Mouse (Mus musculus) midbrain, embryonic 15.5 days (tissue): Measurements from ENCODE around the gene Psd. TPM values are rescaled to one million over a fixed set of nuclear protein-coding genes. Genes with fewer than 3 reads are reported as not detected.

ENCODE experiments used
- ATAC-seq: fragments of 200-750 bp; cut with Nextera tagmentation; replicated peaks from 2 replicates; pipeline ENCODE4 v1.8.0; 2017; ENCODE audit warnings: moderate TSS enrichment
- H3K27ac ChIP-seq: fragments of 300-500 bp; sonication (generic); 2 replicates; pipeline ENCODE4 v1.5.1; 2015; ENCODE audit warnings: mild to moderate bottlenecking, inconsistent platforms
- H3K27me3 ChIP-seq: fragments of 300-500 bp; sonication (generic); replicated peaks from 2 replicates; pipeline ENCODE4 v1.6.1; 2015; ENCODE audit warnings: inconsistent platforms
- H3K36me3 ChIP-seq: fragments of 300-500 bp; sonication (generic); replicated peaks from 2 replicates; pipeline ENCODE4 v1.6.1; 2015; ENCODE audit warnings: inconsistent platforms
- H3K4me1 ChIP-seq: fragments of 300-500 bp; sonication (generic); 2 replicates; pipeline ENCODE4 v1.6.1; 2015; ENCODE audit warnings: inconsistent platforms
- H3K4me2 ChIP-seq: fragments of 300-500 bp; sonication (generic); 2 replicates; pipeline ENCODE4 v1.6.1; 2015; ENCODE audit warnings: inconsistent platforms, mild to moderate bottlenecking, moderate library complexity
- H3K4me3 ChIP-seq: fragments of 300-500 bp; sonication (generic); 2 replicates; pipeline ENCODE4 v1.5.1; 2015; ENCODE audit warnings: mild to moderate bottlenecking, inconsistent platforms
- H3K9ac ChIP-seq: fragments of 300-500 bp; sonication (generic); 2 replicates; pipeline ENCODE4 v1.6.1; 2015; ENCODE audit warnings: mild to moderate bottlenecking, inconsistent platforms
- H3K9me3 ChIP-seq: fragments of 300-500 bp; sonication (generic); 2 replicates; pipeline ENCODE4 v1.6.1; 2016; ENCODE audit warnings: inconsistent platforms
- WGBS: fragments of 180-500 bp; shearing (Covaris S2); methylation state at CpG from one replicate; pipeline ENCODE4 v1.1.7; 2015; ENCODE audit warnings: mixed read lengths; 5-methylcytosine and 5-hydroxymethylcytosine counted together
- polyA plus RNA-seq: library from polyadenylated mRNA; unstranded; fragments of >200 nt; fragmentation: Nextera tagmentation; extraction: Ambion mirVana; gene quantifications from 2 replicates; pipeline ENCODE4 v1.2.1, GENCODE M21; 2015

Gene Psd
- polyA plus RNA-seq, 1 experiment from 2014 or later: 148 TPM

- WGBS: 94% methylated on average over 3 of the region's 3 CpGs
- Histone ChIP-seq H3K27ac (no peak overlapping the region), H3K9me3 (no peaks in the 10 kb centered on the region), H3K9ac (no peak overlapping the region), H3K4me2 (no peak overlapping the region), H3K27me3 (no peaks in the 10 kb centered on the region), H3K4me1 (peaks cover 37% of the 10 kb centered on the region), H3K36me3 (peaks cover 16% of the 10 kb centered on the region; the same call in 1 of the 2 replicates), H3K4me3 (no peak overlapping the region)
- no peak for ATAC-seq
These were observed 7.0 kb upstream of the Psd start for GRCm38 (mm10) chr19:46333906-46334305.

DNA sequence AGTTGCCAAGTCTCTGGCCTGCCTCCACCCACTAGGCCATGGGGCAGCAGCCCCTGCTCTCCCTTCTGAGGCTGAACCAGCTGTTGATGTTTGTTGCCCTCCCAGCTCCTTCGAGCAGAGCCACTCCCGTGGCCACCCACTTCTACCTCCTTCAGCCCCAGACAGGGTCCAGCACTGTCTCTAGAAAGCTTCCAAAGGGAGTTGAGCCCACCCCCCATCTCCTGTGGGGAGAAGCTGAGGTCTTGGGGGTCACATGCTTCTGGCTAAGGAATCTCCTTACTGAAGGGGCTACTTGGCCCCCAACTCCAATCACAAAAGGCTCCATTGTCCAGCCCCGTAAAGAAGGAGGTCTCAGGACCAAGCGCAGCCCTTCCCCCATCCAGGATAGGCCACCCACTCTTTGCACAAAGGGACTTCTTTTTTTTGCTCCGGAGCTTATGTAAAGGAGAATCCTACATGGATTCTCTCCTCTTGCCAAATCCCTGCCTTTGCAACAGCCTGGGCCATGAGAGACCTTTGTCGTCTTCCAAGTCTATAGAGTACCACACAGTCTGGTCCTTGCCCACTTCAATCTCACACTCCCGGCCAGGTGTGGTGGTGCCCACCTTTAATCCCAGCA is 5.9 kb upstream of the Psd start:
- peaks cover 16% of the 10 kb centered on the region; the same call in 1 of the 2 replicates for H3K36me3 ChIP-seq
- H3K27me3 ChIP-seq: no peaks in the 10 kb centered on the region
- H3K9ac ChIP-seq: no peak overlapping the region
- H3K9me3 ChIP-seq: no peaks in the 10 kb centered on the region
- H3K4me2 ChIP-seq: no peak overlapping the region
- WGBS: 27% methylated on average over 7 of the region's 7 CpGs
- H3K27ac ChIP-seq: no peak overlapping the region
- ATAC-seq: no peak
- peaks cover 36% of the 10 kb centered on the region for H3K4me1 ChIP-seq
- H3K4me3 ChIP-seq: no peak overlapping the region

GRCm38 (mm10) chr19:46331936-46332335 is 5.0 kb upstream of the Psd start:
- Histone ChIP-seq H3K4me2 (no peak overlapping the region), H3K27ac (no peak overlapping the region), H3K9ac (no peak overlapping the region), H3K4me3 (no peak overlapping the region), H3K4me1 (peaks cover 35% of the 10 kb centered on the region), H3K9me3 (no peaks in the 10 kb centered on the region), H3K36me3 (peaks cover 16% of the 10 kb centered on the region; the same call in 1 of the 2 replicates), H3K27me3 (no peaks in the 10 kb centered on the region)
- ATAC-seq: no peak
- WGBS: 85% methylated on average over 3 of the region's 3 CpGs

DNA sequence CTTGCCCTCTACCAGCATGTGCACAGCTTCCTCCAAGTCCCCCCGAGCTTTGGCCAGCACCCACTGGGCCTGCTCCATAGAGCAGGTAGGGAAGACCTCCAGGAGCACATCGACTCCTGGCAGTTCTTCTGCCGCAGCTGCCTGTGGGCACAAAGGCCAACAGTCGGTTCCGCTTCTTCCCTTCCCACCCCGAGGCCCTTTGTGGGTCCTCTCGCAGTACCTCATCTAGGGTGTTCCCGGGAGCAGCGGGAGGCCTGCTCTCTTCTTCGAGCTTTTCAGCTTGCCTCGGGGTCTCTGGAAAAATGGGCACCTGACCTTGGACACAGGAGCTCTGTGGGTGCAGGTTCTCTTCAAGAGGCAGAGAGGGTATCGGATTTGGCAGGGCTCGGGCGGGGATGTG is 4.4 kb upstream of the Psd start:
- Histone ChIP-seq H3K4me2 (no peak overlapping the region), H3K27me3 (no peaks in the 10 kb centered on the region), H3K4me3 (no peak overlapping the region), H3K36me3 (peaks cover 16% of the 10 kb centered on the region; the same call in 1 of the 2 replicates), H3K4me1 (peaks cover 36% of the 10 kb centered on the region), H3K9me3 (no peaks in the 10 kb centered on the region), H3K9ac (no peak overlapping the region), H3K27ac (no peak overlapping the region)
- 90% methylated on average over 14 of the region's 14 CpGs for WGBS
- ATAC-seq: no peak

DNA sequence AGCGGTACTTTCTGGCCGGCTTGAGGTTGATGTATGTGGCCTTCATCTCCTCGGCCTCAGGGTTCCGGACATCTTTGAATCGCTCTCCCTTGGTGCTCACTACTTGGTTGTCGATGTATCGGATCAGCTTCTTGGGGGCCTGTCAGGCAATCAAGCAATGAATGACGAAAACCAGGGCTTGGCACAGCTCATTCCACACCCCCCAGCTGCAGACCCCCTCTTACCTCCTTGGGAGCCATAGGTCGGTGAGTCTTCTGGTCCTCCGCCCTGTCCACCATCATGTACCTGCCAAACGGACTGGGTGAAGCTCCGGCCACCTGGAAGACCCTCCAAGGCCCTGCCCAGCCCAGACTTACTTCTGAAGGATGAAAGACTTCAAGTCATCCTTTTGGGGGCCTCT is 3.7 kb upstream of the Psd start:
- H3K9ac ChIP-seq: no peak overlapping the region
- WGBS: 94% methylated on average over 12 of the region's 12 CpGs
- no peak overlapping the region for H3K4me2 ChIP-seq

GRCm38 (mm10) chr19:46329951-46330350 is 3.0 kb upstream of the Psd start:
- ATAC-seq: no peak
- Histone ChIP-seq H3K27me3 (no peaks in the 10 kb centered on the region), H3K9ac (no peak overlapping the region; the same call in 1 of the 2 replicates), H3K27ac (peak overlapping the region; percentile 2; the same call in 1 of the 2 replicates), H3K4me3 (peak overlapping the region; percentile 60), H3K4me1 (peaks cover 46% of the 10 kb centered on the region), H3K9me3 (no peaks in the 10 kb centered on the region), H3K4me2 (peak overlapping the region; percentile 93), H3K36me3 (peaks cover 16% of the 10 kb centered on the region; the same call in 1 of the 2 replicates)
- WGBS: 5% methylated on average over 16 of the region's 16 CpGs

More for the DNA sequence above, 3.7 kb upstream of the Psd start:
- H3K9me3 ChIP-seq: no peaks in the 10 kb centered on the region
- peaks cover 38% of the 10 kb centered on the region for H3K4me1 ChIP-seq
- H3K27me3 ChIP-seq: no peaks in the 10 kb centered on the region
- H3K4me3 ChIP-seq: no peak overlapping the region
- no peak for ATAC-seq
- H3K36me3 ChIP-seq: peaks cover 16% of the 10 kb centered on the region; the same call in 1 of the 2 replicates
- no peak overlapping the region for H3K27ac ChIP-seq

- H3K36me3 ChIP-seq: peaks cover 16% of the 10 kb centered on the region; the same call in 1 of the 2 replicates
- peak overlapping the region; percentile 62 for H3K9ac ChIP-seq
- H3K27ac ChIP-seq: peak overlapping the region; percentile 97
- H3K4me2 ChIP-seq: peak overlapping the region; percentile 93
- under 1% methylated on average over 54 of the region's 54 CpGs for WGBS
- no peaks in the 10 kb centered on the region for H3K27me3 ChIP-seq
- peak overlapping the region; percentile 60 for H3K4me3 ChIP-seq
- H3K9me3 ChIP-seq: no peaks in the 10 kb centered on the region
- peaks cover 54% of the 10 kb centered on the region for H3K4me1 ChIP-seq
- peak; percentile 7 for ATAC-seq
These were observed 2.2 kb upstream of the Psd start for GRCm38 (mm10) chr19:46329031-46329641.

- H3K4me1 ChIP-seq: peaks cover 62% of the 10 kb centered on the region
- under 1% methylated on average over 81 of the region's 81 CpGs for WGBS
These were observed 1.4 kb upstream of the Psd start, which contains the start of gene Fbxl15 for GRCm38 (mm10) chr19:46328081-46329030. Gene Fbxl15, plus strand, starts transcription at chr19:46328184.

DNA sequence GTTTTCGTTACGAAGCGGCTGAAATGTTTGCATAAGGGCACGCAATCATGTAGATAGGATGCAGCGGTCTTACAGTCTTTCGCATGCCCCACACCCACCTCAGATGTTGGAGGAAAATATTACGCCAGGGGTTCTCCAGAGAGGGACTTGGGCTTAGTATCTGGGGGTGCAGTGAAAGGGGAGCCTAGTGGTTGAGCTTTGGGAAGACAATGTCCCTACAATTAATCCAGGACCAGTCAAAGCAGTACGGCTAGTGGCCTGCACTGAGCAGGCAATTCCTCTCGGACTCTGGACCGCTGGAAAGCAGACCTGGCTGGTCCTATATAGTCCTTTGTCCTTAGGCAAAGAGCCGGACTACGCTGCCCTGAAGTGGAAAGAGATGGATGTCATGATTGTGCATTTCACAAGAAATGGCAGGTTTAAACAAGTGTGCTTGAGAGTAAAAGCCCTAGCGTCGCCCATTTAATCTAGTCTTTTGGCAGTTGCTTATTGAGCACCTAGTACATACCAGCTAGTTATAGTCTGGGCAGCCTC is 642 bp upstream of the Psd start:
- WGBS: 31% methylated on average over 14 of the region's 14 CpGs
- no peaks in the 10 kb centered on the region for H3K9me3 ChIP-seq
- H3K27ac ChIP-seq: peak overlapping the region; percentile 97
- H3K36me3 ChIP-seq: peaks cover 16% of the 10 kb centered on the region; the same call in 1 of the 2 replicates
- peak overlapping the region; percentile 93 for H3K4me2 ChIP-seq
- H3K27me3 ChIP-seq: no peaks in the 10 kb centered on the region
- peaks cover 65% of the 10 kb centered on the region for H3K4me1 ChIP-seq
- H3K4me3 ChIP-seq: peak overlapping the region; percentile 60
- peak overlapping the region; percentile 62 for H3K9ac ChIP-seq
- ATAC-seq: peak; percentile 0; the same call in 1 of the 2 replicates

More at GRCm38 (mm10) chr19:46328081-46329030, 1.4 kb upstream of the Psd start, which contains the start of gene Fbxl15:
- peak; percentile 88 for ATAC-seq
- peak within 1 kb of the TSS; percentile 97 for H3K27ac ChIP-seq
- H3K4me3 ChIP-seq: peak within 1 kb of the TSS; percentile 60
- no peaks in the 10 kb centered on the region for H3K9me3 ChIP-seq
- H3K36me3 ChIP-seq: peaks cover 16% of the 10 kb centered on the region; the same call in 1 of the 2 replicates
- no peaks in the 10 kb centered on the region for H3K27me3 ChIP-seq
- H3K9ac ChIP-seq: peak within 1 kb of the TSS; percentile 62
- peak within 1 kb of the TSS; percentile 93 for H3K4me2 ChIP-seq

DNA sequence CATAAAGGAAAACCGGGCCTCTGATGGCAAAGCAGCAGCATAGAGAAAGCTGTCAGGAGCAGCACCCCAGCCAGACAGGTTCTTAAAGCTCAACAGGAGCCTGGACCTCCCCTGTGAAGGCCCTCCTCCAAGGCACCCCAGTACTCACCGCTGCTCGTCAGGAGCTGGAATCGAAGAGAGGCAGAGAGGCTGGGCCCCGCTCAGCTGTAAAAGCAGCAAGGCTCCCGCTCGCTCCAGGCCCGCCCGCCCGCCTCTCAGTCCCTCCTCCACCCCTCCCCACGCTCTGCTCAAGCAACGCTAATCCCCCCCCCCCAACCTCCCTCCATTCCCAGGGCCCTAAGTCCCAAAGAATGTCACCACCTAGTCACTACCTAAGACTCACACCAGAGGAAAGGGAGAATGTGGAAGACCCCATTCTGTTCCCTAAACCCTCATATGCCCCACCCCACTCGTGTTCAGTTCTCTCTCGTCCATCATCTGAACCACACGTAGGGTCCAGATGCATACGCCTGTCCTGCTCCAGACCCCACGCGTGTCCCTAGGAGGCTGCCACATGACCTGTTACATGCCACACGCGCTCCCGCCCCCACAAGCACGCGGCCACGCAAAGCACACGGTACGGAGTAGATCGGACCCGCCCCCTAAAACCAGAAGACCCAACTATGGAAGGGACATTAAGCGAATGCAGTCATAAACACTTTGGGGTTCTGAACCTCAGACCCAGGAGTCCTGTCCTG is 769 bp downstream of the Psd start:
- peak; percentile 18 for ATAC-seq
- H3K4me3 ChIP-seq: peak overlapping the region; percentile 60
- H3K27ac ChIP-seq: peak overlapping the region; percentile 97
- H3K36me3 ChIP-seq: peaks cover 7% of the 10 kb centered on the region; the same call in 1 of the 2 replicates
- no peaks in the 10 kb centered on the region for H3K9me3 ChIP-seq
- peaks cover 78% of the 10 kb centered on the region for H3K4me1 ChIP-seq
- H3K9ac ChIP-seq: peak overlapping the region; percentile 45
- peak overlapping the region; percentile 93 for H3K4me2 ChIP-seq
- WGBS: 2% methylated on average over 29 of the region's 29 CpGs
- no peaks in the 10 kb centered on the region for H3K27me3 ChIP-seq

- H3K36me3 ChIP-seq: no peaks in the 10 kb centered on the region; the same call in 1 of the 2 replicates
- H3K27ac ChIP-seq: no peak overlapping the region
- peak overlapping the region; percentile 93 for H3K4me2 ChIP-seq
- H3K4me3 ChIP-seq: peak overlapping the region; percentile 60
- ATAC-seq: no peak
- WGBS: 77% methylated on average over 5 of the region's 5 CpGs
- H3K9ac ChIP-seq: peak overlapping the region; percentile 45
- H3K9me3 ChIP-seq: no peaks in the 10 kb centered on the region
- H3K4me1 ChIP-seq: peaks cover 85% of the 10 kb centered on the region
- no peaks in the 10 kb centered on the region for H3K27me3 ChIP-seq
These were observed 2.0 kb downstream of the Psd start for GRCm38 (mm10) chr19:46324918-46325317.
